Mouse (Mus musculus): ENCODE measurements around the gene Snap47. TPM values are rescaled to one million over a fixed set of nuclear protein-coding genes. Genes with fewer than 3 reads are reported as not detected.

Gene Snap47
- total and polyA plus RNA-seq, 3 experiments: 95.9 to 102 (median 101) TPM

GRCm38 (mm10) chr11:59377999-59378398 lies 73.0 kb downstream of the Snap47 start:
- dilution Hi-C loops (cut with MboI; ENCODE audit: extremely low pct_ligation_motif_present, extremely low pct_unique_long_range_greater_than_20kb, low sequenced_read_pairs) (no loop called here), in situ Hi-C loops (cut with MboI; ENCODE audit: low pct_ligation_motif_present, low pct_unique_long_range_greater_than_20kb, low sequenced_read_pairs) (no loop called here)
- no peaks in the 10 kb centered on the region for H3K27me3 ChIP-seq (replicated peaks)
- TF ChIP-seq ZC3H11A (IDR thresholded peaks at IDR 0.05; ENCODE audit: low read depth, low read length) (no peak), ZMIZ1 (IDR thresholded peaks at IDR 0.05; ENCODE audit: low read depth, low read length) (no peak), KAT2A (IDR thresholded peaks at IDR 0.05; ENCODE audit: insufficient replicate concordance, low read length) (no peak), ZKSCAN1 (IDR thresholded peaks at IDR 0.05; ENCODE audit: borderline replicate concordance, low read depth, low read length) (no peak), JUND (conservative IDR thresholded peaks at IDR 0.05; ENCODE audit: low read depth, low read length) (no peak), RAD21 (IDR thresholded peaks at IDR 0.05; ENCODE audit: low read depth, low read length) (no peak), NRF1 (IDR thresholded peaks at IDR 0.05; ENCODE audit: low read depth, low read length) (no peak), MXI1 (IDR thresholded peaks at IDR 0.05; ENCODE audit: low read depth, low read length) (no peak), CHD2 (IDR thresholded peaks at IDR 0.05; ENCODE audit: low read length) (no peak), MEF2A (IDR thresholded peaks at IDR 0.05; ENCODE audit: borderline replicate concordance, low read depth, low read length) (no peak), USF2 (conservative IDR thresholded peaks at IDR 0.05; ENCODE audit: low read depth, low read length) (no peak), ETS1 (conservative IDR thresholded peaks at IDR 0.05; ENCODE audit: low read depth, low read length) (no peak), SMC3 (IDR thresholded peaks at IDR 0.05; ENCODE audit: low read depth, low read length) (no peak), JUN (IDR thresholded peaks at IDR 0.05; ENCODE audit: insufficient read depth, low read depth, low read length) (no peak), TBP (conservative IDR thresholded peaks at IDR 0.05; ENCODE audit: low read depth, low read length) (no peak), GABPA (IDR thresholded peaks at IDR 0.05; ENCODE audit: insufficient replicate concordance, low read depth, low read length) (no peak), RCOR1 (conservative IDR thresholded peaks at IDR 0.05; ENCODE audit: low read depth, low read length) (no peak)
- no peaks in the 10 kb centered on the region for H3K79me2 ChIP-seq (replicated peaks; ENCODE audit: control insufficient read depth, extremely low read depth, insufficient read depth, poor library complexity, severe bottlenecking)
- no peak for DNase-seq (ENCODE audit: extremely low read depth)
- no peaks in the 10 kb centered on the region for H3K36me3 ChIP-seq (replicated peaks in 1 of 2; ENCODE audit: control insufficient read depth in 1 of 2, insufficient read depth in 1 of 2, low read length in 1 of 2)
- no peak overlapping the region for H3K27ac ChIP-seq (ENCODE audit: insufficient read depth, low read depth)
- peaks cover 5 to 13% of the 10 kb centered on the region in 2 experiments for H3K4me1 ChIP-seq (ENCODE audit: control insufficient read depth in 1 of 2, insufficient read depth in 2 of 2)
- no peaks in the 10 kb centered on the region for H3K9me3 ChIP-seq (replicated peaks; ENCODE audit: low read length)
- no peak overlapping the region for H3K9ac ChIP-seq (ENCODE audit: insufficient read depth, low read depth)
- H3K4me2 ChIP-seq (ENCODE audit: insufficient read depth, low read depth, poor library complexity, severe bottlenecking): no peak overlapping the region
- H3K4me3 ChIP-seq (replicated peaks in 1 of 3; ENCODE audit: low read depth in 2 of 3, low read length in 2 of 3, poor library complexity in 1 of 3): no peak overlapping the region

GRCm38 (mm10) chr11:59375475-59375874 lies 75.5 kb downstream of the Snap47 start, which contains the start of gene Prss38:
Gene Prss38, minus strand, starts transcription at chr11:59375657.
- no peaks in the 10 kb centered on the region for H3K79me2 ChIP-seq (replicated peaks; ENCODE audit: control insufficient read depth, extremely low read depth, insufficient read depth, poor library complexity, severe bottlenecking)

More at GRCm38 (mm10) chr11:59375475-59375874, 75.5 kb downstream of the Snap47 start, which contains the start of gene Prss38:
- peaks cover 2 to 16% of the 10 kb centered on the region in 2 experiments for H3K4me1 ChIP-seq (ENCODE audit: control insufficient read depth in 1 of 2, insufficient read depth in 2 of 2)
- H3K4me2 ChIP-seq (ENCODE audit: insufficient read depth, low read depth, poor library complexity, severe bottlenecking): no peak within 1 kb of the TSS
- H3K27ac ChIP-seq (ENCODE audit: insufficient read depth, low read depth): no peak within 1 kb of the TSS
- dilution Hi-C loops (cut with MboI; ENCODE audit: extremely low pct_ligation_motif_present, extremely low pct_unique_long_range_greater_than_20kb, low sequenced_read_pairs) (no loop called here), in situ Hi-C loops (cut with MboI; ENCODE audit: low pct_ligation_motif_present, low pct_unique_long_range_greater_than_20kb, low sequenced_read_pairs) (no loop called here)
- TF ChIP-seq ZNF384 (IDR thresholded peaks at IDR 0.05; ENCODE audit: low read depth, low read length) (no peak), CTCF (conservative IDR thresholded peaks at IDR 0.05 in 1 of 2, IDR thresholded peaks at IDR 0.05 in 1 of 2; ENCODE audit: low read depth in 2 of 2, low read length in 2 of 2) (peak in 1 of 2 experiments; percentile 23; a peak in 1 of 4 replicates)
- H3K27me3 ChIP-seq (replicated peaks): peaks cover 4% of the 10 kb centered on the region
- H3K4me3 ChIP-seq (replicated peaks in 1 of 3; ENCODE audit: low read depth in 2 of 3, low read length in 2 of 3, poor library complexity in 1 of 3): no peak within 1 kb of the TSS
- no peak within 1 kb of the TSS for H3K9ac ChIP-seq (ENCODE audit: insufficient read depth, low read depth)
- no peaks in the 10 kb centered on the region for H3K36me3 ChIP-seq (replicated peaks in 1 of 2; ENCODE audit: control insufficient read depth in 1 of 2, insufficient read depth in 1 of 2, low read length in 1 of 2)
- no peaks in the 10 kb centered on the region for H3K9me3 ChIP-seq (replicated peaks; ENCODE audit: low read length)
- no peak for DNase-seq (ENCODE audit: extremely low read depth)

Measured in CH12.LX (cell line).